Mouse (Mus musculus): ENCODE results near the gene Ypel3. TPM values are rescaled to one million over a fixed set of nuclear protein-coding genes. Genes with fewer than 3 reads are reported as not detected.
A peak's percentile ranks its signal among the peaks of the same experiment; 100 is the strongest.

Ypel3 gene
- polyA plus RNA-seq, 1 experiment from 2014 or later, result 125 TPM

- peaks cover 43% of the 10 kb centered on the region for H3K4me1 ChIP-seq
- whole genome bisulfite sequencing, result 33% methylated on average over 21 of the region's 21 CpGs
Observed at GRCm38 (mm10) chr7:126797411-126798126, 20.8 kb downstream of the Ypel3 start, which contains the start of gene Fam57b. Gene Fam57b (plus strand): TSS chr7:126797668.

GRCm38 (mm10) chr7:126798127-126799049 is 21.6 kb downstream of the Ypel3 start:
- Histone ChIP-seq H3K4me3 (peak overlapping the region; percentile 67), H3K4me1 (peaks cover 38% of the 10 kb centered on the region), H3K27me3 (no peaks in the 10 kb centered on the region), H3K27ac (replicated peaks) (peak overlapping the region; percentile 94), H3K4me2 (replicated peaks) (peak overlapping the region; percentile 81), H3K36me3 (peaks cover 40% of the 10 kb centered on the region), H3K9me3 (no peaks in the 10 kb centered on the region), H3K9ac (replicated peaks) (peak overlapping the region; percentile 79)
- WGBS, result under 1% methylated on average over 40 of the region's 40 CpGs
- no peak for ATAC-seq (ENCODE audit: low FRiP score, low read depth)

More at GRCm38 (mm10) chr7:126797411-126798126, 20.8 kb downstream of the Ypel3 start, which contains the start of gene Fam57b:
- no peak for ATAC-seq (ENCODE audit: low FRiP score, low read depth)
- no peaks in the 10 kb centered on the region for H3K9me3 ChIP-seq
- H3K27me3 ChIP-seq, result no peaks in the 10 kb centered on the region
- H3K4me2 ChIP-seq (replicated peaks), result peak within 1 kb of the TSS; percentile 81
- peak within 1 kb of the TSS; percentile 67 for H3K4me3 ChIP-seq
- H3K36me3 ChIP-seq, result peaks cover 35% of the 10 kb centered on the region
- H3K9ac ChIP-seq (replicated peaks), result peak within 1 kb of the TSS; percentile 79
- H3K27ac ChIP-seq (replicated peaks), result peak within 1 kb of the TSS; percentile 94

GRCm38 (mm10) chr7:126799050-126799467 is 22.3 kb downstream of the Ypel3 start:
- peak overlapping the region; percentile 81 for H3K4me2 ChIP-seq (replicated peaks)
- ATAC-seq (ENCODE audit: low FRiP score, low read depth), result peak; percentile 96
- peak overlapping the region; percentile 67 for H3K4me3 ChIP-seq
- peak overlapping the region; percentile 94 for H3K27ac ChIP-seq (replicated peaks)
- H3K9ac ChIP-seq (replicated peaks), result peak overlapping the region; percentile 79
- WGBS, result under 1% methylated on average over 30 of the region's 36 CpGs
- H3K4me1 ChIP-seq, result peaks cover 38% of the 10 kb centered on the region
- no peaks in the 10 kb centered on the region for H3K9me3 ChIP-seq
- H3K36me3 ChIP-seq, result peaks cover 47% of the 10 kb centered on the region
- no peaks in the 10 kb centered on the region for H3K27me3 ChIP-seq

GRCm38 (mm10) chr7:126799468-126800268 is 22.9 kb downstream of the Ypel3 start:
- peak overlapping the region; percentile 67 for H3K4me3 ChIP-seq
- peaks cover 44% of the 10 kb centered on the region for H3K36me3 ChIP-seq
- H3K4me1 ChIP-seq, result peaks cover 38% of the 10 kb centered on the region
- peak overlapping the region; percentile 94 for H3K27ac ChIP-seq (replicated peaks)
- peak; percentile 91 for ATAC-seq (ENCODE audit: low FRiP score, low read depth)
- WGBS, result 1% methylated on average over 36 of the region's 38 CpGs
- H3K4me2 ChIP-seq (replicated peaks), result peak overlapping the region; percentile 81
- H3K27me3 ChIP-seq, result no peaks in the 10 kb centered on the region
- no peaks in the 10 kb centered on the region for H3K9me3 ChIP-seq
- peak overlapping the region; percentile 79 for H3K9ac ChIP-seq (replicated peaks)

GRCm38 (mm10) chr7:126800269-126801056 is 23.7 kb downstream of the Ypel3 start:
- Histone ChIP-seq H3K9me3 (no peaks in the 10 kb centered on the region), H3K4me2 (replicated peaks) (peak overlapping the region; percentile 81), H3K9ac (replicated peaks) (peak overlapping the region; percentile 79), H3K27me3 (no peaks in the 10 kb centered on the region), H3K36me3 (peaks cover 40% of the 10 kb centered on the region), H3K4me1 (peaks cover 38% of the 10 kb centered on the region), H3K27ac (replicated peaks) (peak overlapping the region; percentile 94), H3K4me3 (peak overlapping the region; percentile 67)
- 53% methylated on average over 5 of the region's 5 CpGs for WGBS
- no peak for ATAC-seq (ENCODE audit: low FRiP score, low read depth)

- Histone ChIP-seq H3K4me3 (no peak overlapping the region), H3K9ac (replicated peaks) (peak overlapping the region; percentile 79; the same call in 1 of the 2 replicates), H3K9me3 (no peaks in the 10 kb centered on the region), H3K4me1 (peaks cover 37% of the 10 kb centered on the region), H3K4me2 (replicated peaks) (no peak overlapping the region), H3K27me3 (no peaks in the 10 kb centered on the region), H3K36me3 (peaks cover 38% of the 10 kb centered on the region), H3K27ac (replicated peaks) (0 out of 2 replicates have a peak overlapping the region, but pooled peaks have one; percentile 1)
- ATAC-seq (ENCODE audit: low FRiP score, low read depth), result no peak
- WGBS, result 95% methylated on average over 16 of the region's 16 CpGs
Observed at GRCm38 (mm10) chr7:126801057-126801422, 24.3 kb downstream of the Ypel3 start.

GRCm38 (mm10) chr7:126802134-126802889 is 25.6 kb downstream of the Ypel3 start:
- H3K27me3 ChIP-seq, result no peaks in the 10 kb centered on the region
- WGBS, result 88% methylated on average over 11 of the region's 11 CpGs
- no peaks in the 10 kb centered on the region for H3K9me3 ChIP-seq
- no peak for ATAC-seq (ENCODE audit: low FRiP score, low read depth)
- peaks cover 37% of the 10 kb centered on the region for H3K36me3 ChIP-seq
- H3K27ac ChIP-seq (replicated peaks), result no peak overlapping the region
- H3K4me1 ChIP-seq, result peaks cover 25% of the 10 kb centered on the region
- H3K4me3 ChIP-seq, result no peak overlapping the region
- no peak overlapping the region for H3K4me2 ChIP-seq (replicated peaks)
- H3K9ac ChIP-seq (replicated peaks), result 0 out of 2 replicates have a peak overlapping the region, but pooled peaks have one; percentile 28

- H3K27ac ChIP-seq (replicated peaks), result no peak overlapping the region
- H3K36me3 ChIP-seq, result peaks cover 38% of the 10 kb centered on the region
- 0 out of 2 replicates have a peak overlapping the region, but pooled peaks have one; percentile 6 for H3K9ac ChIP-seq (replicated peaks)
- H3K9me3 ChIP-seq, result no peaks in the 10 kb centered on the region
- peaks cover 24% of the 10 kb centered on the region for H3K4me1 ChIP-seq
- no peak overlapping the region for H3K4me2 ChIP-seq (replicated peaks)
- ATAC-seq (ENCODE audit: low FRiP score, low read depth), result no peak
- WGBS, result 91% methylated on average over 6 of the region's 6 CpGs
- H3K4me3 ChIP-seq, result no peak overlapping the region
- no peaks in the 10 kb centered on the region for H3K27me3 ChIP-seq
Observed at GRCm38 (mm10) chr7:126803181-126803580, 26.4 kb downstream of the Ypel3 start.

- no peak overlapping the region for H3K4me3 ChIP-seq
- peaks cover 26% of the 10 kb centered on the region for H3K4me1 ChIP-seq
- no peak overlapping the region for H3K27ac ChIP-seq (replicated peaks)
- peaks cover 38% of the 10 kb centered on the region for H3K36me3 ChIP-seq
- ATAC-seq (ENCODE audit: low FRiP score, low read depth), result no peak
- H3K9me3 ChIP-seq, result no peaks in the 10 kb centered on the region
- H3K27me3 ChIP-seq, result no peaks in the 10 kb centered on the region
- no peak overlapping the region for H3K9ac ChIP-seq (replicated peaks)
- H3K4me2 ChIP-seq (replicated peaks), result no peak overlapping the region
Observed at GRCm38 (mm10) chr7:126803751-126804150, 27.0 kb downstream of the Ypel3 start.

- H3K9me3 ChIP-seq, result no peaks in the 10 kb centered on the region
- no peak overlapping the region for H3K9ac ChIP-seq (replicated peaks)
- WGBS, result 93% methylated on average over 6 of the region's 6 CpGs
- H3K27me3 ChIP-seq, result 0 out of 2 replicates have a peak, but pooled peaks cover under 1% of the 10 kb centered on the region
- no peak overlapping the region for H3K4me3 ChIP-seq
- H3K4me2 ChIP-seq (replicated peaks), result no peak overlapping the region
- no peak for ATAC-seq (ENCODE audit: low FRiP score, low read depth)
- no peak overlapping the region for H3K27ac ChIP-seq (replicated peaks)
- peaks cover 20% of the 10 kb centered on the region for H3K4me1 ChIP-seq
- H3K36me3 ChIP-seq, result peaks cover 38% of the 10 kb centered on the region
Observed at GRCm38 (mm10) chr7:126806956-126807355, 30.2 kb downstream of the Ypel3 start.

Data from midbrain, embryonic 12.5 days (tissue).